Mouse (Mus musculus): ENCODE results near the gene Lrrfip2. TPM values are rescaled to one million over a fixed set of nuclear protein-coding genes. Genes with fewer than 3 reads are reported as not detected.

Lrrfip2 gene
- polyA plus RNA-seq, 1 experiment from 2014 or later: 34.5 TPM

GRCm38 (mm10) chr9:111122446-111122845 lies 5.1 kb downstream of the Lrrfip2 start:
- Histone ChIP-seq H3K9me3 (ENCODE audit: control insufficient read depth, low read depth, low read length) (no peaks in the 10 kb centered on the region), H3K9ac (replicated peaks; ENCODE audit: low read depth, low read length) (no peak overlapping the region), H3K4me3 (ENCODE audit: low read depth, low read length) (no peak overlapping the region), H3K4me2 (replicated peaks; ENCODE audit: low read depth, low read length) (no peak overlapping the region), H3K27me3 (ENCODE audit: control insufficient read depth, insufficient read depth, low read length) (no peaks in the 10 kb centered on the region), H3K36me3 (ENCODE audit: control insufficient read depth, insufficient read depth, low read length) (no peaks in the 10 kb centered on the region; the same call in 1 of the 2 replicates), H3K4me1 (ENCODE audit: control insufficient read depth, insufficient read depth, low read length) (no peaks in the 10 kb centered on the region), H3K27ac (ENCODE audit: low read length) (no peak overlapping the region)
- WGBS: 63% methylated on average over 5 of the region's 5 CpGs
- ATAC-seq (ENCODE audit: insufficient number of reproducible peaks, insufficient read depth, low FRiP score, low read depth): no peak

DNA sequence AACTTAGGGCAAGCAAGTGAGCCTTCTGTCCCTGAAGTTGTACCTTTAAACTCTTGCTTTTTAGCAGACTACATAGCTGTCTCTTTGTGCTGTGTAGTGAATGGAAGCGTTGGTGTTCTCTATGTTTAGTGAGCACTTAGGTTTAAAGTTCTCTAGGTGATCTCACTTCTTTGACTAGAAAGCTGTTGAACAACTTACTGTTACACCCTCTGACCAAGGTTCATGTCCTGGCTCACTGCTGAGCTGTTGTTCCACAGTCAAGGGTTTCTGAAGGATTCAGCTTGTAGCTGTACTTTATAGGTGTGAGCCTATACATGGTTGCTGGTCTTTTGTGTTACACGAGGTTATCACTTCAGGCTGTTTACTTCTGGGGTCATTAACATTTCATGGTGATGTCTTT lies 5.9 kb downstream of the Lrrfip2 start:
- Histone ChIP-seq H3K9ac (replicated peaks; ENCODE audit: low read depth, low read length) (no peak overlapping the region), H3K9me3 (ENCODE audit: control insufficient read depth, low read depth, low read length) (no peaks in the 10 kb centered on the region), H3K27ac (ENCODE audit: low read length) (no peak overlapping the region), H3K4me2 (replicated peaks; ENCODE audit: low read depth, low read length) (no peak overlapping the region), H3K4me3 (ENCODE audit: low read depth, low read length) (no peak overlapping the region), H3K4me1 (ENCODE audit: control insufficient read depth, insufficient read depth, low read length) (no peaks in the 10 kb centered on the region), H3K36me3 (ENCODE audit: control insufficient read depth, insufficient read depth, low read length) (no peaks in the 10 kb centered on the region; the same call in 1 of the 2 replicates), H3K27me3 (ENCODE audit: control insufficient read depth, insufficient read depth, low read length) (no peaks in the 10 kb centered on the region)
- WGBS: 54% methylated on average over 2 of the region's 2 CpGs
- ATAC-seq (ENCODE audit: insufficient number of reproducible peaks, insufficient read depth, low FRiP score, low read depth): no peak

DNA sequence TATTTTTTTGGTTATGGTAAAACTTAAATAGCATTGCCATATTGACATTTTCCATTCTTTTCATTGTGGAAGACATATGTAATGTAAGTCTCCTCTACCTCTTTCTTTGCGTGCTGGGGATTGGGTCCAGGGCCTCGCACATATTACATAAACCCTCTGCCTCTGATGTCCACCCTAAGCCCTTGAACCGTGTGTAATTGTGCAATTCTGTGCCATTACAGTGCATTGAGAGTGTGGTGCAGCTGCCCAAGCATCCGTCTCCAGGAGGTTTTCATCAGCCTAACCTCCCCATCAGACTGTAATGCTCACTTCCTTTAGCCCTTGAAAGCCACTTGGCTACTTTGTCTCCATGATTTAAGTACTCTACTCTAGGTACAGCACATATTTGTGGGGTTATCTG lies 7.0 kb downstream of the Lrrfip2 start:
- Histone ChIP-seq H3K4me3 (ENCODE audit: low read depth, low read length) (no peak overlapping the region), H3K4me1 (ENCODE audit: control insufficient read depth, insufficient read depth, low read length) (no peaks in the 10 kb centered on the region), H3K36me3 (ENCODE audit: control insufficient read depth, insufficient read depth, low read length) (no peaks in the 10 kb centered on the region; the same call in 1 of the 2 replicates), H3K27me3 (ENCODE audit: control insufficient read depth, insufficient read depth, low read length) (no peaks in the 10 kb centered on the region), H3K9ac (replicated peaks; ENCODE audit: low read depth, low read length) (no peak overlapping the region), H3K9me3 (ENCODE audit: control insufficient read depth, low read depth, low read length) (no peaks in the 10 kb centered on the region), H3K27ac (ENCODE audit: low read length) (no peak overlapping the region), H3K4me2 (replicated peaks; ENCODE audit: low read depth, low read length) (no peak overlapping the region)
- ATAC-seq (ENCODE audit: insufficient number of reproducible peaks, insufficient read depth, low FRiP score, low read depth): no peak
- WGBS: 80% methylated on average over 4 of the region's 4 CpGs

DNA sequence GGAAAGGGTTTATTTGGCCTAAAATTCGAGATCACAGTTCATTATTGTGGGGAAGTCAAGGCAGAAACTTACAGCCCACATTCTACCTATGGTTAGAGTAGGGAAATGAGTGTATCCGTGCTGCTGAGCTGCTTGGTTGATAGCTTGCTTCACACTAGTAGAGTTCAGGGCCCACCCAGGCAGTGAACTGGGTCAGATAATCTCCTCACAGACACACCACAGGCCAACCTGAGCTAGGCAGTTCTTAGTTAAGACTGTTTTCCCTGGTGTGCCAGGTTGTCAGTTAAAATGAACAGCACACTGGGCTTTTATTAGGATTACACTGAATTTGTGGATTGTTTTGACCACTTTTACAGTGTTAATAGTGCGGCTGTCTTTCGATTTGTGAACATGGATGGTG lies 9.3 kb downstream of the Lrrfip2 start:
- Histone ChIP-seq H3K4me3 (ENCODE audit: low read depth, low read length) (no peak overlapping the region), H3K27me3 (ENCODE audit: control insufficient read depth, insufficient read depth, low read length) (no peaks in the 10 kb centered on the region), H3K9ac (replicated peaks; ENCODE audit: low read depth, low read length) (no peak overlapping the region), H3K4me1 (ENCODE audit: control insufficient read depth, insufficient read depth, low read length) (no peaks in the 10 kb centered on the region), H3K4me2 (replicated peaks; ENCODE audit: low read depth, low read length) (no peak overlapping the region), H3K27ac (ENCODE audit: low read length) (no peak overlapping the region), H3K36me3 (ENCODE audit: control insufficient read depth, insufficient read depth, low read length) (no peaks in the 10 kb centered on the region; the same call in 1 of the 2 replicates), H3K9me3 (ENCODE audit: control insufficient read depth, low read depth, low read length) (no peaks in the 10 kb centered on the region)
- WGBS: 74% methylated on average over 4 of the region's 4 CpGs
- ATAC-seq (ENCODE audit: insufficient number of reproducible peaks, insufficient read depth, low FRiP score, low read depth): no peak

- ATAC-seq (ENCODE audit: insufficient number of reproducible peaks, insufficient read depth, low FRiP score, low read depth): no peak
- Histone ChIP-seq H3K4me3 (ENCODE audit: low read depth, low read length) (no peak overlapping the region), H3K4me2 (replicated peaks; ENCODE audit: low read depth, low read length) (no peak overlapping the region), H3K9me3 (ENCODE audit: control insufficient read depth, low read depth, low read length) (no peaks in the 10 kb centered on the region), H3K27ac (ENCODE audit: low read length) (no peak overlapping the region), H3K4me1 (ENCODE audit: control insufficient read depth, insufficient read depth, low read length) (no peaks in the 10 kb centered on the region), H3K36me3 (ENCODE audit: control insufficient read depth, insufficient read depth, low read length) (no peaks in the 10 kb centered on the region; the same call in 1 of the 2 replicates), H3K27me3 (ENCODE audit: control insufficient read depth, insufficient read depth, low read length) (no peaks in the 10 kb centered on the region), H3K9ac (replicated peaks; ENCODE audit: low read depth, low read length) (no peak overlapping the region)
- 59% methylated on average over 4 of the region's 4 CpGs for WGBS
Measured at GRCm38 (mm10) chr9:111127749-111128148, 10.4 kb downstream of the Lrrfip2 start.

GRCm38 (mm10) chr9:111130126-111130525 lies 12.7 kb downstream of the Lrrfip2 start:
- H3K9me3 ChIP-seq (ENCODE audit: control insufficient read depth, low read depth, low read length): no peaks in the 10 kb centered on the region
- no peak overlapping the region for H3K4me2 ChIP-seq (replicated peaks; ENCODE audit: low read depth, low read length)
- no peak overlapping the region for H3K27ac ChIP-seq (ENCODE audit: low read length)
- H3K4me1 ChIP-seq (ENCODE audit: control insufficient read depth, insufficient read depth, low read length): no peaks in the 10 kb centered on the region
- H3K36me3 ChIP-seq (ENCODE audit: control insufficient read depth, insufficient read depth, low read length): no peaks in the 10 kb centered on the region
- no peak for ATAC-seq (ENCODE audit: insufficient number of reproducible peaks, insufficient read depth, low FRiP score, low read depth)
- WGBS: 73% methylated on average over 2 of the region's 2 CpGs
- no peak overlapping the region for H3K9ac ChIP-seq (replicated peaks; ENCODE audit: low read depth, low read length)
- no peaks in the 10 kb centered on the region for H3K27me3 ChIP-seq (ENCODE audit: control insufficient read depth, insufficient read depth, low read length)
- no peak overlapping the region for H3K4me3 ChIP-seq (ENCODE audit: low read depth, low read length)

GRCm38 (mm10) chr9:111138161-111138560 lies 20.8 kb downstream of the Lrrfip2 start:
- no peak overlapping the region for H3K27ac ChIP-seq (ENCODE audit: low read length)
- H3K9ac ChIP-seq (replicated peaks; ENCODE audit: low read depth, low read length): no peak overlapping the region
- no peaks in the 10 kb centered on the region for H3K4me1 ChIP-seq (ENCODE audit: control insufficient read depth, insufficient read depth, low read length)
- H3K4me2 ChIP-seq (replicated peaks; ENCODE audit: low read depth, low read length): no peak overlapping the region
- H3K36me3 ChIP-seq (ENCODE audit: control insufficient read depth, insufficient read depth, low read length): no peaks in the 10 kb centered on the region
- no peaks in the 10 kb centered on the region for H3K9me3 ChIP-seq (ENCODE audit: control insufficient read depth, low read depth, low read length)
- H3K4me3 ChIP-seq (ENCODE audit: low read depth, low read length): no peak overlapping the region
- no peaks in the 10 kb centered on the region for H3K27me3 ChIP-seq (ENCODE audit: control insufficient read depth, insufficient read depth, low read length)
- ATAC-seq (ENCODE audit: insufficient number of reproducible peaks, insufficient read depth, low FRiP score, low read depth): no peak
- WGBS: 93% methylated on average over 9 of the region's 9 CpGs

- H3K9me3 ChIP-seq (ENCODE audit: control insufficient read depth, low read depth, low read length): no peaks in the 10 kb centered on the region
- no peaks in the 10 kb centered on the region for H3K36me3 ChIP-seq (ENCODE audit: control insufficient read depth, insufficient read depth, low read length)
- H3K4me2 ChIP-seq (replicated peaks; ENCODE audit: low read depth, low read length): no peak overlapping the region
- no peaks in the 10 kb centered on the region for H3K4me1 ChIP-seq (ENCODE audit: control insufficient read depth, insufficient read depth, low read length)
- H3K4me3 ChIP-seq (ENCODE audit: low read depth, low read length): no peak overlapping the region
- ATAC-seq (ENCODE audit: insufficient number of reproducible peaks, insufficient read depth, low FRiP score, low read depth): no peak
- 92% methylated on average over 6 of the region's 6 CpGs for WGBS
- no peak overlapping the region for H3K27ac ChIP-seq (ENCODE audit: low read length)
- H3K9ac ChIP-seq (replicated peaks; ENCODE audit: low read depth, low read length): no peak overlapping the region
- H3K27me3 ChIP-seq (ENCODE audit: control insufficient read depth, insufficient read depth, low read length): no peaks in the 10 kb centered on the region
Measured at GRCm38 (mm10) chr9:111142721-111143120, 25.3 kb downstream of the Lrrfip2 start.

- no peaks in the 10 kb centered on the region for H3K36me3 ChIP-seq (ENCODE audit: control insufficient read depth, insufficient read depth, low read length)
- H3K27ac ChIP-seq (ENCODE audit: low read length): no peak overlapping the region
- H3K27me3 ChIP-seq (ENCODE audit: control insufficient read depth, insufficient read depth, low read length): no peaks in the 10 kb centered on the region
- no peak for ATAC-seq (ENCODE audit: insufficient number of reproducible peaks, insufficient read depth, low FRiP score, low read depth)
- no peaks in the 10 kb centered on the region for H3K9me3 ChIP-seq (ENCODE audit: control insufficient read depth, low read depth, low read length)
- no peak overlapping the region for H3K4me3 ChIP-seq (ENCODE audit: low read depth, low read length)
- WGBS: 97% methylated on average over 1 of the region's 1 CpGs
- no peak overlapping the region for H3K4me2 ChIP-seq (replicated peaks; ENCODE audit: low read depth, low read length)
- no peak overlapping the region for H3K9ac ChIP-seq (replicated peaks; ENCODE audit: low read depth, low read length)
- no peaks in the 10 kb centered on the region; the same call in 1 of the 2 replicates for H3K4me1 ChIP-seq (ENCODE audit: control insufficient read depth, insufficient read depth, low read length)
Measured at GRCm38 (mm10) chr9:111143387-111143786, 26.0 kb downstream of the Lrrfip2 start.

All from stomach, embryonic 14.5 days (tissue).